Mouse (Mus musculus): Measurements from ENCODE around the gene Iars2. TPM values are rescaled to one million over a fixed set of nuclear protein-coding genes. Genes with fewer than 3 reads are reported as not detected.

Iars2 gene
- total and polyA plus RNA-seq, 3 experiments: 35.2 to 80.0 (median 71.5) TPM

DNA sequence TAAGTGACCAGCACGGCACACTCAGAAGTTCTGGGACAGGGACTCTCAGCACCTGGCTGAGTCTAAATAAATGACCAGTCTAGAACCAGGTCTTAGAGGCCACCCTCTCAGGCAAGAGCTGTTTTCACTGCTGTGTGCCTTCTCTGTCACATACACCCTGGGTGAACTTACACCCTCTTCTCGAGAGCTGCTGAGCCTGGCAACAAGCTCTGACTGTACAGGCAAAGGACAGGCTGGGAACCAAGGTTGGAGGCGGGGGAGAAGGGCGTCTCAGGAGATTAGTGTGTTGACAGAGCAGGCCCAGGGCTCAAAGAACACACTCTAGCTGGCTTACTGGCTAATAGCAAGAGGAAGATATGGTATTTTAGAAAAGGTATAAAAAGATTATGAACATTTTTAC is 20.3 kb downstream of the Iars2 start:
- intact Hi-C loops (cut with DNase I): no loop called here
- Histone ChIP-seq H3K79me2 (replicated peaks; ENCODE audit: control insufficient read depth, insufficient read depth, low read length) (0 out of 2 replicates have a peak, but pooled peaks cover 2% of the 10 kb centered on the region), H3K4me3 (no peak overlapping the region), H3K36me3 (ENCODE audit: control insufficient read depth, insufficient read depth, low read length) (no peaks in the 10 kb centered on the region; the same call in 1 of the 2 replicates), H3K27me3 (ENCODE audit: control insufficient read depth, insufficient read depth, low read length) (no peaks in the 10 kb centered on the region), H3K4me1 (ENCODE audit: control insufficient read depth, insufficient read depth, low read length) (no peaks in the 10 kb centered on the region), H3K9ac (ENCODE audit: low read depth, low read length) (no peak overlapping the region), H3K27ac (no peak overlapping the region)
- TF ChIP-seq EP300 (IDR thresholded peaks at IDR 0.05; ENCODE audit: insufficient read depth, low read depth, low read length): no peak
- TF ChIP-seq CTCF (IDR thresholded peaks at IDR 0.05): no peak
- no peak for TF ChIP-seq POLR2A (IDR thresholded peaks at IDR 0.05; ENCODE audit: insufficient read depth, low read depth, low read length)
- WGBS: 56% methylated on average over 4 of the region's 4 CpGs
- peak; percentile 46 to 69 for DNase-seq

DNA sequence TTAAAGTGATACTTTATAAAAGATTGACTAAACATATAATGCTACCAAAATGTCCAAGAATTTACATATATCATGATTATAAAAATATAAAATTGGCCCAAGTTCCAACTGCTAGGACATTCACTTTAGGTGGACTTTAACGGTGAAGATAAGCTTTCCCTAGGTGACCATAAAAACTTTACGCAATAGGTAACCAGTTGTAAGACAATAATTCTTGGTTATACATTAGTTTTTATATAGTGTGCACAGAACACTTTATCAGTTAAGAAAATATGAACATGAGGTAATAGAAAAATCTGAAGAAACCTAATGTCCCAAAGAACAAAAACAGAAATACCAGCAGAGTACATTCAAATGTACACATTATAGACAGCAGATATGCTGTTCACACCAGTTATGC is 20.9 kb downstream of the Iars2 start:
- Histone ChIP-seq H3K27me3 (ENCODE audit: control insufficient read depth, insufficient read depth, low read length) (no peaks in the 10 kb centered on the region), H3K4me1 (ENCODE audit: control insufficient read depth, insufficient read depth, low read length) (no peaks in the 10 kb centered on the region), H3K9ac (ENCODE audit: low read depth, low read length) (no peak overlapping the region), H3K4me3 (no peak overlapping the region), H3K79me2 (replicated peaks; ENCODE audit: control insufficient read depth, insufficient read depth, low read length) (0 out of 2 replicates have a peak, but pooled peaks cover 2% of the 10 kb centered on the region), H3K36me3 (ENCODE audit: control insufficient read depth, insufficient read depth, low read length) (no peaks in the 10 kb centered on the region; the same call in 1 of the 2 replicates), H3K27ac (no peak overlapping the region)
- 98% methylated on average over 2 of the region's 2 CpGs for WGBS
- intact Hi-C loops (cut with DNase I): no loop called here
- TF ChIP-seq CTCF (IDR thresholded peaks at IDR 0.05) (no peak), EP300 (IDR thresholded peaks at IDR 0.05; ENCODE audit: insufficient read depth, low read depth, low read length) (no peak), POLR2A (IDR thresholded peaks at IDR 0.05; ENCODE audit: insufficient read depth, low read depth, low read length) (no peak)
- no peak for DNase-seq

DNA sequence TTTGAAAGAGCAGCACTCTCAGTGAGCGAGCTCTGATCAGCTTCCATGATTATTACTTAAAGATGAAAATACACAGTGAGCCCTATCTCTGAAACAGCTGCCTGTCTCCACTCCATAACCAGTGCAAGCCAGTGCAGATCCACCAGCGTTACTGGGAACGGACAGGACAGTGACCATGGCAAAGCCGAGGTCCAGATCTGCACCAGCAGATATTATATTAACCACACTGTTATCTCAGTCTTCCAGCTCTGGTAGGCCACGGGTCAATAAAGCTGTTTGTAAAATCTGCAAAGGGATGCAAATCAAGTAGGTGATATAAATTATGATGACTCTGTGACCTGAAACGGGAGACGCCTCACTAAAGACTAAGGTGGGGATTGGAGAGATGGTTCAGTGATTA is 21.6 kb downstream of the Iars2 start:
- 97% methylated on average over 7 of the region's 7 CpGs for WGBS
- DNase-seq: no peak
- no peak overlapping the region for H3K9ac ChIP-seq (ENCODE audit: low read depth, low read length)

DNA sequence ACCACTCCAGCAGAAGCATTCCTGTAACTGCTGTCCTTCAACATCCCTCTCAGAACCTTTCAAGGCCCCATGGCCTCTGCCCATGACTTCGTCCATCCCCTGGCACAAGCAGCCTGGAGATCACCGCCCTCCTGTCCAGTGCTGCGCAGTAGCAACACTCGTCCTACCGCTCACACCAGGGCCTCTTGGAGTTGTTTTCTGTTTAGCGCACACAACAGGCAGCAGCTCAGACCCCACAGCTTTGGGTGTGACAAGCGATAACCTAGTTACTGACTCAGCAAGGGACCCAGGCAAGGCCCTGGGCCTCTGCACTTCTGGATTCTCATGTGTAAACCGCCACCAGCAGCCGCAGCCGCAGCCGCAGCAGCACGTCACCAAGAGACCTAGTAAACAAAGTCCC is 22.4 kb downstream of the Iars2 start:
- WGBS: 98% methylated on average over 12 of the region's 12 CpGs
- H3K4me3 ChIP-seq: no peak overlapping the region
- H3K27ac ChIP-seq: no peak overlapping the region
- intact Hi-C loops (cut with DNase I): no loop called here
- H3K4me1 ChIP-seq (ENCODE audit: control insufficient read depth, insufficient read depth, low read length): no peaks in the 10 kb centered on the region
- no peaks in the 10 kb centered on the region for H3K36me3 ChIP-seq (ENCODE audit: control insufficient read depth, insufficient read depth, low read length)
- 0 out of 2 replicates have a peak, but pooled peaks cover 2% of the 10 kb centered on the region for H3K79me2 ChIP-seq (replicated peaks; ENCODE audit: control insufficient read depth, insufficient read depth, low read length)
- H3K27me3 ChIP-seq (ENCODE audit: control insufficient read depth, insufficient read depth, low read length): no peaks in the 10 kb centered on the region
- no peak overlapping the region for H3K9ac ChIP-seq (ENCODE audit: low read depth, low read length)
- DNase-seq: no peak
- TF ChIP-seq CTCF (IDR thresholded peaks at IDR 0.05) (no peak), EP300 (IDR thresholded peaks at IDR 0.05; ENCODE audit: insufficient read depth, low read depth, low read length) (no peak), POLR2A (IDR thresholded peaks at IDR 0.05; ENCODE audit: insufficient read depth, low read depth, low read length) (no peak)

More for the DNA sequence above, 21.6 kb downstream of the Iars2 start:
- H3K27ac ChIP-seq: no peak overlapping the region
- no peaks in the 10 kb centered on the region for H3K27me3 ChIP-seq (ENCODE audit: control insufficient read depth, insufficient read depth, low read length)
- H3K4me1 ChIP-seq (ENCODE audit: control insufficient read depth, insufficient read depth, low read length): no peaks in the 10 kb centered on the region
- no peak overlapping the region for H3K4me3 ChIP-seq
- TF ChIP-seq POLR2A (IDR thresholded peaks at IDR 0.05; ENCODE audit: insufficient read depth, low read depth, low read length) (no peak), CTCF (IDR thresholded peaks at IDR 0.05) (no peak), EP300 (IDR thresholded peaks at IDR 0.05; ENCODE audit: insufficient read depth, low read depth, low read length) (no peak)
- H3K79me2 ChIP-seq (replicated peaks; ENCODE audit: control insufficient read depth, insufficient read depth, low read length): 0 out of 2 replicates have a peak, but pooled peaks cover 2% of the 10 kb centered on the region
- no peaks in the 10 kb centered on the region; the same call in 1 of the 2 replicates for H3K36me3 ChIP-seq (ENCODE audit: control insufficient read depth, insufficient read depth, low read length)
- intact Hi-C loops (cut with DNase I): no loop called here

DNA sequence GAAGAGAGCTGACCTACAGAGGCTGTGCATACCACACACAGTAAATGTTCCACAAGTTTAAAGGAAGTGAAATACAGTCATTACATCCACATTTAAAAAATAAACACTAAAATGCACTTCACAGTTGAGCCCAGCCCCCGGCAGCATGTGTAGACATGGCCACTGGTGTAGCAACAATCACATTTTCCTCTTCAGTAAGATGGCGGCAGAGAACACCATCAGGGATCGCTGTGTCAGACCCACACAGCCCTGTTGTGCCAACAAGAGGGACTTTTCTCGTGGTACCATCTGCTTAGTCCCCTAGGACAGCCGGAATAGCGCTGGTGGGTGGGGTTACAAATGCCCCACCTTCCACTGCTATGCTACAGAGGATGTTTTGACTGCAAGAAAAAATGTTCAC is 26.4 kb downstream of the Iars2 start:
- WGBS: 95% methylated on average over 6 of the region's 6 CpGs
- Histone ChIP-seq H3K36me3 (ENCODE audit: control insufficient read depth, insufficient read depth, low read length) (no peaks in the 10 kb centered on the region), H3K9ac (ENCODE audit: low read depth, low read length) (no peak overlapping the region), H3K4me3 (no peak overlapping the region), H3K27ac (no peak overlapping the region), H3K4me1 (ENCODE audit: control insufficient read depth, insufficient read depth, low read length) (no peaks in the 10 kb centered on the region), H3K79me2 (replicated peaks; ENCODE audit: control insufficient read depth, insufficient read depth, low read length) (0 out of 2 replicates have a peak, but pooled peaks cover 2% of the 10 kb centered on the region), H3K27me3 (ENCODE audit: control insufficient read depth, insufficient read depth, low read length) (no peaks in the 10 kb centered on the region)
- DNase-seq: no peak
- intact Hi-C loops (cut with DNase I): no loop called here
- no peak for TF ChIP-seq EP300 (IDR thresholded peaks at IDR 0.05; ENCODE audit: insufficient read depth, low read depth, low read length)
- TF ChIP-seq POLR2A (IDR thresholded peaks at IDR 0.05; ENCODE audit: insufficient read depth, low read depth, low read length): no peak
- no peak for TF ChIP-seq CTCF (IDR thresholded peaks at IDR 0.05)

DNA sequence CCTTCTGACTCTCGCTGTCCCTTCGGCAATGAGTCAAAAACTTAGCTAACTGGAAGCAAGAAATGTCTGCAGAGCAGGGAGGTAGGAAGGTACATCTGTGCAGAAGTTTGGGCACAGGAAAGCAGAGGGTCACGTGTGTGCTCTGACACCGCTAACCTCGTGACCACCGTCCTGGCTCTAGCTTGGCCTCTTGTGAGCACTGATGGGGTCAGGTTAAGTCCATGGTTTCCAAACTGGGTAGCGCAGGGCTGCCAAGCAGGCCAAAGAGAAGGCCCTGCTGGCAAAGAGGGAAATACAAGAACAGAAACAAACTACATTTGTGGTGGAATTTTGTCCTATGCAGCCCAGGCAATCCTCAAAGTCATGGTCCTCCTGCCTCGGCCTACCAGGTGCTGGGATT is 30.7 kb downstream of the Iars2 start:
- Histone ChIP-seq H3K4me1 (ENCODE audit: control insufficient read depth, insufficient read depth, low read length) (no peaks in the 10 kb centered on the region), H3K79me2 (replicated peaks; ENCODE audit: control insufficient read depth, insufficient read depth, low read length) (no peaks in the 10 kb centered on the region), H3K9ac (ENCODE audit: low read depth, low read length) (no peak overlapping the region), H3K36me3 (ENCODE audit: control insufficient read depth, insufficient read depth, low read length) (no peaks in the 10 kb centered on the region), H3K27ac (no peak overlapping the region), H3K27me3 (ENCODE audit: control insufficient read depth, insufficient read depth, low read length) (no peaks in the 10 kb centered on the region), H3K4me3 (no peak overlapping the region)
- 87% methylated on average over 8 of the region's 8 CpGs for WGBS
- TF ChIP-seq POLR2A (IDR thresholded peaks at IDR 0.05; ENCODE audit: insufficient read depth, low read depth, low read length): no peak
- TF ChIP-seq EP300 (IDR thresholded peaks at IDR 0.05; ENCODE audit: insufficient read depth, low read depth, low read length): 0 out of 2 replicates have a peak, but pooled peaks have one; percentile 18
- peak in 1 of 2 experiments; percentile 41 for DNase-seq
- intact Hi-C loops (cut with DNase I): no loop called here
